Mouse (Mus musculus) MEL (cell line): ENCODE data around the gene Fam169b. TPM values are rescaled to one million over a fixed set of nuclear protein-coding genes. Genes with fewer than 3 reads are reported as not detected.

Experiments used
- DNase-seq: peaks from one replicate; pipeline ENCODE4 v3.0.0; 2011; ENCODE audit warnings: low read depth, low spot score
- H3K27ac ChIP-seq: 2 replicates; pipeline ENCODE4 v1.5.1; 2012; ENCODE audit warnings: low read depth, mild to moderate bottlenecking, control low read depth, low read length, moderate library complexity; ENCODE audit not compliant: control insufficient read depth
- H3K27me3 ChIP-seq, 2 experiments: fragments of 150-350 bp in 1 of 2; sonication (generic) in 1 of 2; 2 replicates each; pipeline ENCODE4 v1.6.1; 2012; ENCODE audit warnings: low read length in 2 of 2, mild to moderate bottlenecking in 2 of 2, improper control_type of control experiment in 1 of 2, moderate library complexity in 1 of 2; ENCODE audit not compliant: insufficient read depth in 2 of 2, control insufficient read depth in 1 of 2
- H3K36me3 ChIP-seq, 2 experiments: 2 replicates each; pipeline ENCODE4 v1.6.1; 2012 to 2014; ENCODE audit warnings: low read length in 2 of 2, improper control_type of control experiment in 1 of 2, inconsistent platforms in 1 of 2, mild to moderate bottlenecking in 1 of 2; ENCODE audit not compliant: insufficient read depth in 2 of 2, control insufficient read depth in 1 of 2
- H3K4me1 ChIP-seq, 2 experiments: fragments of 150-350 bp in 1 of 2; sonication (generic) in 1 of 2; 2 replicates each; pipeline ENCODE4 v1.6.1; 2012; ENCODE audit warnings: low read length in 2 of 2, improper control_type of control experiment in 1 of 2, mild to moderate bottlenecking in 1 of 2; ENCODE audit not compliant: insufficient read depth in 2 of 2, control insufficient read depth in 1 of 2
- H3K4me3 ChIP-seq, 2 experiments: fragments of 150-350 bp in 1 of 2; sonication (generic) in 1 of 2; 2 replicates each; pipeline ENCODE4 v1.5.1; 2012; ENCODE audit warnings: low read depth in 2 of 2, low read length in 2 of 2, mild to moderate bottlenecking in 2 of 2, moderate library complexity in 2 of 2, control low read depth in 1 of 2, improper control_type of control experiment in 1 of 2; ENCODE audit not compliant: control insufficient read depth in 1 of 2, insufficient read depth in 1 of 2
- H3K79me2 ChIP-seq: 2 replicates; pipeline ENCODE4 v1.6.1; 2012; ENCODE audit warnings: mild to moderate bottlenecking, low read length, moderate library complexity; ENCODE audit not compliant: control insufficient read depth, poor library complexity, insufficient read depth
- H3K9ac ChIP-seq: 2 replicates; pipeline ENCODE4 v1.6.1; 2012; ENCODE audit warnings: low read depth, mild to moderate bottlenecking, control low read depth, low read length, moderate library complexity; ENCODE audit not compliant: control insufficient read depth, poor library complexity, severe bottlenecking
- H3K9me3 ChIP-seq: fragments of 150-350 bp; sonication (generic); replicated peaks from 2 replicates; pipeline ENCODE4 v1.6.1; 2012; ENCODE audit warnings: mild to moderate bottlenecking, low read length, improper control_type of control experiment, moderate library complexity; ENCODE audit not compliant: insufficient read depth
- BHLHE40 ChIP-seq: IDR thresholded peaks from 2 replicates; pipeline ENCODE4 v1.6.1; 2012; ENCODE audit warnings: low read depth, mild to moderate bottlenecking, inconsistent platforms, low read length, improper control_type of control experiment, borderline replicate concordance
- CHD1 ChIP-seq: IDR thresholded peaks from 2 replicates; pipeline ENCODE4 v1.6.1; 2012; ENCODE audit warnings: low read depth, mild to moderate bottlenecking, inconsistent platforms, low read length, improper control_type of control experiment
- CTCF ChIP-seq, 3 experiments: IDR thresholded peaks in 2 of 3; conservative IDR thresholded peaks in 1 of 3; 2 replicates each; pipeline ENCODE4 v1.5.1; 2011 to 2012; ENCODE audit warnings: low read length in 3 of 3, low read depth in 2 of 3, mild to moderate bottlenecking in 2 of 3, improper control_type of control experiment in 1 of 3, inconsistent platforms in 1 of 3, mixed read lengths in 1 of 3, moderate library complexity in 1 of 3; ENCODE audit not compliant: control insufficient read depth in 1 of 3, insufficient read depth in 1 of 3, poor library complexity in 1 of 3, severe bottlenecking in 1 of 3
- ELF1 ChIP-seq: IDR thresholded peaks from 2 replicates; pipeline ENCODE4 v1.6.1; 2014; ENCODE audit warnings: low read depth, mild to moderate bottlenecking, inconsistent platforms, low read length, improper control_type of control experiment, moderate library complexity
- EP300 ChIP-seq, 2 experiments: IDR thresholded peaks; 2 replicates each; pipeline ENCODE4 v1.6.1; 2011; ENCODE audit warnings: improper control_type of control experiment in 2 of 2, low read length in 2 of 2, low read depth in 1 of 2, mild to moderate bottlenecking in 1 of 2
- ETS1 ChIP-seq: IDR thresholded peaks from 2 replicates; pipeline ENCODE4 v1.6.1; 2012; ENCODE audit warnings: low read depth, mild to moderate bottlenecking, inconsistent platforms, low read length, improper control_type of control experiment, moderate library complexity
- GABPA ChIP-seq: IDR thresholded peaks from 2 replicates; pipeline ENCODE4 v1.6.1; 2012; ENCODE audit warnings: low read depth, mild to moderate bottlenecking, inconsistent platforms, low read length, improper control_type of control experiment, moderate library complexity
- GATA1 ChIP-seq: IDR thresholded peaks from 2 replicates; pipeline ENCODE4 v1.6.1; 2011; ENCODE audit warnings: low read depth, low read length, improper control_type of control experiment
- HCFC1 ChIP-seq: IDR thresholded peaks from 2 replicates; pipeline ENCODE4 v1.6.1; 2012; ENCODE audit warnings: low read depth, mild to moderate bottlenecking, inconsistent platforms, low read length, improper control_type of control experiment, moderate library complexity
- MAFK ChIP-seq: IDR thresholded peaks from 2 replicates; pipeline ENCODE4 v1.6.1; 2011; ENCODE audit warnings: low read depth, mild to moderate bottlenecking, low read length, improper control_type of control experiment, borderline replicate concordance
- MAZ ChIP-seq: IDR thresholded peaks from 2 replicates; pipeline ENCODE4 v1.6.1; 2012; ENCODE audit warnings: low read depth, mild to moderate bottlenecking, inconsistent platforms, low read length, improper control_type of control experiment
- MXI1 ChIP-seq: IDR thresholded peaks from 2 replicates; pipeline ENCODE4 v1.6.1; 2011; ENCODE audit warnings: mild to moderate bottlenecking, low read depth, low read length, improper control_type of control experiment
- MYC ChIP-seq: IDR thresholded peaks from 2 replicates; pipeline ENCODE4 v1.6.1; 2011; ENCODE audit warnings: low read depth, mild to moderate bottlenecking, low read length, improper control_type of control experiment, moderate library complexity
- NELFE ChIP-seq: IDR thresholded peaks from 2 replicates; pipeline ENCODE4 v1.6.1; 2011; ENCODE audit warnings: low read depth, low read length, improper control_type of control experiment
- POLR2A ChIP-seq, 2 experiments: IDR thresholded peaks; 2 replicates each; pipeline ENCODE4 v1.6.1; 2011 to 2012; ENCODE audit warnings: low read length in 2 of 2, mild to moderate bottlenecking in 2 of 2, control low read depth in 1 of 2, improper control_type of control experiment in 1 of 2, low read depth in 1 of 2, moderate library complexity in 1 of 2; ENCODE audit not compliant: control insufficient read depth in 1 of 2, insufficient read depth in 1 of 2, poor library complexity in 1 of 2
- POLR2AphosphoS5 ChIP-seq: IDR thresholded peaks from 2 replicates; pipeline ENCODE4 v1.6.1; 2012; ENCODE audit warnings: low read depth, borderline replicate concordance, mild to moderate bottlenecking, inconsistent platforms, low read length, moderate library complexity, mixed read lengths
- RAD21 ChIP-seq: IDR thresholded peaks from 2 replicates; pipeline ENCODE4 v1.6.1; 2011; ENCODE audit warnings: mild to moderate bottlenecking, low read depth, low read length, improper control_type of control experiment
- RCOR1 ChIP-seq: IDR thresholded peaks from 2 replicates; pipeline ENCODE4 v1.6.1; 2012; ENCODE audit warnings: low read depth, mild to moderate bottlenecking, inconsistent platforms, low read length, improper control_type of control experiment
- TAL1 ChIP-seq: IDR thresholded peaks from 2 replicates; pipeline ENCODE4 v1.6.1; 2012; ENCODE audit warnings: mild to moderate bottlenecking, inconsistent platforms, low read length, moderate library complexity, mixed read lengths
- TBP ChIP-seq: IDR thresholded peaks from 2 replicates; pipeline ENCODE4 v1.8.0; 2011; ENCODE audit warnings: low read depth, low read length, improper control_type of control experiment
- USF2 ChIP-seq, 2 experiments: IDR thresholded peaks; 2 replicates each; pipeline ENCODE4 v1.6.1; 2011 to 2012; ENCODE audit warnings: improper control_type of control experiment in 2 of 2, low read length in 2 of 2, borderline replicate concordance in 1 of 2, inconsistent platforms in 1 of 2, low read depth in 1 of 2, mild to moderate bottlenecking in 1 of 2; ENCODE audit not compliant: insufficient read depth in 1 of 2
- ZKSCAN1 ChIP-seq: IDR thresholded peaks from 2 replicates; pipeline ENCODE4 v1.6.1; 2012; ENCODE audit warnings: low read depth, mild to moderate bottlenecking, inconsistent platforms, low read length, improper control_type of control experiment, moderate library complexity
- ZMIZ1 ChIP-seq: IDR thresholded peaks from 2 replicates; pipeline ENCODE4 v1.6.1; 2012; ENCODE audit warnings: low read depth, mild to moderate bottlenecking, inconsistent platforms, low read length, improper control_type of control experiment, moderate library complexity
- ZNF384 ChIP-seq: IDR thresholded peaks from 2 replicates; pipeline ENCODE4 v1.6.1; 2012; ENCODE audit warnings: low read depth, mild to moderate bottlenecking, inconsistent platforms, low read length, improper control_type of control experiment
- polyA plus RNA-seq, 2 experiments: library from polyadenylated mRNA; stranded (reverse) in 1 of 2; unstranded in 1 of 2; fragments of >175 nt in 1 of 2; fragments of >200 nt in 1 of 2; gene quantifications; 2 replicates each; pipeline versions ENCODE4 v1.2.1 to v1.2.4; 2012; ENCODE audit warnings: low replicate concordance in 2 of 2, low read depth in 1 of 2; ENCODE audit not compliant: insufficient read length in 2 of 2, insufficient read depth in 1 of 2, missing spikeins in 1 of 2
- total RNA-seq: library from RNA; depleted of rRNA; stranded (reverse); fragments of 300-350 nt; gene quantifications from 2 replicates; pipeline ENCODE4 v1.2.3, GENCODE M21; 2012

Gene Fam169b
- total and polyA plus RNA-seq, 3 experiments: not detected

GRCm38 (mm10) chr7:68239220-68239827, 34.3 kb upstream of the Fam169b start:
- no peaks in the 10 kb centered on the region for H3K9me3 ChIP-seq
- no peak overlapping the region for H3K27ac ChIP-seq
- H3K36me3 ChIP-seq: no peaks in the 10 kb centered on the region
- no peaks in the 10 kb centered on the region for H3K4me1 ChIP-seq
- H3K27me3 ChIP-seq: peaks cover 0 to 3% of the 10 kb centered on the region in 2 experiments; a peak in 2 of 4 replicates
- no peak overlapping the region for H3K9ac ChIP-seq
- no peak for TF ChIP-seq ZKSCAN1
- no peak for TF ChIP-seq NELFE
- TF ChIP-seq ELF1: no peak
- TF ChIP-seq MAFK: no peak
- no peak for TF ChIP-seq BHLHE40
- no peak for TF ChIP-seq CHD1
- no peak for TF ChIP-seq USF2 (IDR thresholded peaks at IDR 0.05; ENCODE audit: borderline replicate concordance in 1 of 2, insufficient read depth in 1 of 2, low read depth in 1 of 2, low read length in 2 of 2)
- TF ChIP-seq POLR2A (IDR thresholded peaks at IDR 0.05; ENCODE audit: control insufficient read depth in 1 of 2, insufficient read depth in 1 of 2, low read depth in 1 of 2, low read length in 2 of 2, poor library complexity in 1 of 2): no peak
- no peak for TF ChIP-seq ETS1
- TF ChIP-seq RAD21: no peak
- TF ChIP-seq EP300 (IDR thresholded peaks at IDR 0.05; ENCODE audit: low read depth in 1 of 2, low read length in 2 of 2): no peak
- no peak for TF ChIP-seq TBP
- no peak for TF ChIP-seq ZMIZ1
- TF ChIP-seq MAZ: no peak
- no peak for TF ChIP-seq GABPA
- no peak for TF ChIP-seq GATA1
- no peak for TF ChIP-seq CTCF (IDR thresholded peaks at IDR 0.05 in 2 of 3, conservative IDR thresholded peaks at IDR 0.05 in 1 of 3; ENCODE audit: control insufficient read depth in 1 of 3, insufficient read depth in 1 of 3, low read depth in 2 of 3, low read length in 3 of 3, poor library complexity in 1 of 3, severe bottlenecking in 1 of 3)
- TF ChIP-seq RCOR1: no peak
- no peak overlapping the region for H3K4me3 ChIP-seq
- H3K79me2 ChIP-seq: no peaks in the 10 kb centered on the region
- DNase-seq: no peak

GRCm38 (mm10) chr7:68241205-68241604, 32.4 kb upstream of the Fam169b start:
- no peaks in the 10 kb centered on the region for H3K9me3 ChIP-seq
- H3K4me3 ChIP-seq: no peak overlapping the region
- DNase-seq: no peak

More at GRCm38 (mm10) chr7:68241205-68241604, 32.4 kb upstream of the Fam169b start:
- Histone ChIP-seq H3K36me3 (no peaks in the 10 kb centered on the region), H3K79me2 (no peaks in the 10 kb centered on the region), H3K27ac (no peak overlapping the region), H3K4me1 (no peaks in the 10 kb centered on the region), H3K9ac (no peak overlapping the region)
- no peak for TF ChIP-seq POLR2AphosphoS5
- TF ChIP-seq POLR2A (IDR thresholded peaks at IDR 0.05; ENCODE audit: control insufficient read depth in 1 of 2, insufficient read depth in 1 of 2, low read depth in 1 of 2, low read length in 2 of 2, poor library complexity in 1 of 2): no peak
- TF ChIP-seq ZMIZ1: no peak
- TF ChIP-seq GABPA: no peak
- no peak for TF ChIP-seq MXI1
- no peak for TF ChIP-seq USF2 (IDR thresholded peaks at IDR 0.05; ENCODE audit: borderline replicate concordance in 1 of 2, insufficient read depth in 1 of 2, low read depth in 1 of 2, low read length in 2 of 2)
- TF ChIP-seq MAZ: no peak
- TF ChIP-seq TAL1: no peak
- TF ChIP-seq ZKSCAN1: no peak
- TF ChIP-seq NELFE: no peak
- TF ChIP-seq ZNF384: no peak
- TF ChIP-seq HCFC1: no peak
- TF ChIP-seq MYC: no peak
- TF ChIP-seq ETS1: no peak
- TF ChIP-seq ELF1: no peak
- TF ChIP-seq, all 39 proteins: peak for 0
- peaks cover 0 to 3% of the 10 kb centered on the region in 2 experiments; a peak in 2 of 4 replicates for H3K27me3 ChIP-seq
